Mouse (Mus musculus): ENCODE data around the gene Fa2h. TPM values are rescaled to one million over a fixed set of nuclear protein-coding genes. Genes with fewer than 3 reads are reported as not detected.
A peak's percentile ranks its signal among the peaks of the same experiment; 100 is the strongest.
"Not testable (repeated sequence)": the region's sequence is repeated elsewhere in the genome, so short reads cannot be mapped to it uniquely, and the experiment has no call there.

Fa2h gene
- polyA plus RNA-seq, 1 experiment from 2014 or later, result 0.07 TPM

- WGBS, result 81% methylated on average over 6 of the region's 6 CpGs
- no peak for DNase-seq (ENCODE audit: low spot score)
- no peaks in the 10 kb centered on the region for H3K27me3 ChIP-seq (ENCODE audit: low read depth, poor library complexity, severe bottlenecking)
- H3K27ac ChIP-seq (replicated peaks), result no peak overlapping the region
- no peak overlapping the region for H3K4me3 ChIP-seq
- H3K4me1 ChIP-seq, result no peaks in the 10 kb centered on the region
- no peaks in the 10 kb centered on the region for H3K36me3 ChIP-seq
- no peaks in the 10 kb centered on the region for H3K9me3 ChIP-seq (replicated peaks)
Measured at GRCm38 (mm10) chr8:111350577-111350976, 43.0 kb downstream of the Fa2h start.

- Histone ChIP-seq H3K9me3 (replicated peaks) (no peaks in the 10 kb centered on the region), H3K27ac (replicated peaks) (no peak overlapping the region), H3K36me3 (no peaks in the 10 kb centered on the region), H3K4me3 (no peak overlapping the region), H3K4me1 (peaks cover 3% of the 10 kb centered on the region; the same call in 1 of the 2 replicates), H3K27me3 (ENCODE audit: low read depth, poor library complexity, severe bottlenecking) (peaks cover 22% of the 10 kb centered on the region)
- WGBS, result 20% methylated on average over 5 of the region's 5 CpGs
- peak; percentile 70 for DNase-seq (ENCODE audit: low spot score)
Measured at GRCm38 (mm10) chr8:111343225-111343624, 50.4 kb downstream of the Fa2h start.

- no peak for DNase-seq (ENCODE audit: low spot score)
- Histone ChIP-seq H3K27me3 (ENCODE audit: low read depth, poor library complexity, severe bottlenecking) (peaks cover 45% of the 10 kb centered on the region), H3K36me3 (no peaks in the 10 kb centered on the region), H3K4me1 (peaks cover 12% of the 10 kb centered on the region), H3K4me3 (no peak overlapping the region), H3K27ac (replicated peaks) (no peak overlapping the region), H3K9me3 (replicated peaks) (no peaks in the 10 kb centered on the region)
- WGBS, result 77% methylated on average over 3 of the region's 3 CpGs
Measured at GRCm38 (mm10) chr8:111340186-111340585, 53.4 kb downstream of the Fa2h start.

GRCm38 (mm10) chr8:111338370-111339208, 55.0 kb downstream of the Fa2h start:
- Histone ChIP-seq H3K36me3 (no peaks in the 10 kb centered on the region), H3K27me3 (ENCODE audit: low read depth, poor library complexity, severe bottlenecking) (peaks cover 45% of the 10 kb centered on the region), H3K4me3 (peak overlapping the region; percentile 54), H3K9me3 (replicated peaks) (no peaks in the 10 kb centered on the region), H3K27ac (replicated peaks) (no peak overlapping the region), H3K4me1 (peaks cover 12% of the 10 kb centered on the region)
- 50% methylated on average over 12 of the region's 12 CpGs for WGBS
- DNase-seq (ENCODE audit: low spot score), result no peak

- 0 out of 2 replicates have a peak within 1 kb of the TSS, but pooled peaks have one; percentile 2 for H3K27ac ChIP-seq (replicated peaks)
- H3K36me3 ChIP-seq, result no peaks in the 10 kb centered on the region
- no peaks in the 10 kb centered on the region for H3K9me3 ChIP-seq (replicated peaks)
- H3K27me3 ChIP-seq (ENCODE audit: low read depth, poor library complexity, severe bottlenecking), result peaks cover 45% of the 10 kb centered on the region
- DNase-seq (ENCODE audit: low spot score), result peak; percentile 51
- peaks cover 12% of the 10 kb centered on the region for H3K4me1 ChIP-seq
- H3K4me3 ChIP-seq, result peak within 1 kb of the TSS; percentile 54
- WGBS, result under 1% methylated on average over 29 of the region's 29 CpGs
Measured at GRCm38 (mm10) chr8:111337890-111338347, 55.7 kb downstream of the Fa2h start, which contains the start of gene Mlkl. Gene Mlkl, minus strand, starts transcription at chr8:111338177.

GRCm38 (mm10) chr8:111337311-111337889, 56.2 kb downstream of the Fa2h start:
- Histone ChIP-seq H3K4me3 (peak overlapping the region; percentile 54), H3K4me1 (peaks cover 12% of the 10 kb centered on the region), H3K27me3 (ENCODE audit: low read depth, poor library complexity, severe bottlenecking) (peaks cover 45% of the 10 kb centered on the region), H3K9me3 (replicated peaks) (no peaks in the 10 kb centered on the region), H3K36me3 (no peaks in the 10 kb centered on the region), H3K27ac (replicated peaks) (no peak overlapping the region)
- 32% methylated on average over 17 of the region's 17 CpGs for WGBS
- no peak for DNase-seq (ENCODE audit: low spot score)

- DNase-seq (ENCODE audit: low spot score), result no peak
- Histone ChIP-seq H3K9me3 (replicated peaks) (no peaks in the 10 kb centered on the region), H3K4me1 (peaks cover 12% of the 10 kb centered on the region), H3K27me3 (ENCODE audit: low read depth, poor library complexity, severe bottlenecking) (peaks cover 45% of the 10 kb centered on the region), H3K4me3 (no peak overlapping the region), H3K27ac (replicated peaks) (no peak overlapping the region), H3K36me3 (no peaks in the 10 kb centered on the region)
- WGBS, result 83% methylated on average over 4 of the region's 4 CpGs
Measured at GRCm38 (mm10) chr8:111336692-111337091, 56.9 kb downstream of the Fa2h start.

- 85% methylated on average over 6 of the region's 6 CpGs for WGBS
- DNase-seq (ENCODE audit: low spot score), result no peak
- Histone ChIP-seq H3K9me3 (replicated peaks) (no peaks in the 10 kb centered on the region), H3K4me3 (no peak overlapping the region), H3K4me1 (no peaks in the 10 kb centered on the region), H3K27me3 (ENCODE audit: low read depth, poor library complexity, severe bottlenecking) (no peaks in the 10 kb centered on the region), H3K36me3 (no peaks in the 10 kb centered on the region), H3K27ac (replicated peaks) (no peak overlapping the region)
Measured at GRCm38 (mm10) chr8:111325222-111325790, 68.3 kb downstream of the Fa2h start.

- no peaks in the 10 kb centered on the region for H3K27me3 ChIP-seq (ENCODE audit: low read depth, poor library complexity, severe bottlenecking)
- WGBS, result 89% methylated on average over 12 of the region's 12 CpGs
- H3K4me3 ChIP-seq, result no peak overlapping the region
- H3K9me3 ChIP-seq (replicated peaks), result no peaks in the 10 kb centered on the region
- no peak overlapping the region for H3K27ac ChIP-seq (replicated peaks)
- DNase-seq (ENCODE audit: low spot score), result no peak
- no peaks in the 10 kb centered on the region for H3K4me1 ChIP-seq
- no peaks in the 10 kb centered on the region for H3K36me3 ChIP-seq
Measured at GRCm38 (mm10) chr8:111314729-111315128, 78.9 kb downstream of the Fa2h start.

GRCm38 (mm10) chr8:111313961-111314360, 79.7 kb downstream of the Fa2h start:
- DNase-seq (ENCODE audit: low spot score); H3K36me3 ChIP-seq; H3K4me3 ChIP-seq; H3K4me1 ChIP-seq; H3K27ac ChIP-seq (replicated peaks); H3K9me3 ChIP-seq (replicated peaks); H3K27me3 ChIP-seq (ENCODE audit: low read depth, poor library complexity, severe bottlenecking): not testable (repeated sequence)
- 93% methylated on average over 6 of the region's 6 CpGs for WGBS

GRCm38 (mm10) chr8:111312758-111313162, 80.9 kb downstream of the Fa2h start:
- DNase-seq (ENCODE audit: low spot score), result no peak
- H3K27me3 ChIP-seq (ENCODE audit: low read depth, poor library complexity, severe bottlenecking), result no peaks in the 10 kb centered on the region
- 86% methylated on average over 3 of the region's 3 CpGs for WGBS
- no peak overlapping the region for H3K27ac ChIP-seq (replicated peaks)
- no peaks in the 10 kb centered on the region for H3K9me3 ChIP-seq (replicated peaks)
- no peaks in the 10 kb centered on the region for H3K4me1 ChIP-seq
- H3K4me3 ChIP-seq, result no peak overlapping the region
- H3K36me3 ChIP-seq, result no peaks in the 10 kb centered on the region

- not testable (repeated sequence) for H3K36me3 ChIP-seq; H3K27me3 ChIP-seq (ENCODE audit: low read depth, poor library complexity, severe bottlenecking); H3K4me1 ChIP-seq; DNase-seq (ENCODE audit: low spot score); H3K9me3 ChIP-seq (replicated peaks); H3K4me3 ChIP-seq; H3K27ac ChIP-seq (replicated peaks)
- WGBS, result 94% methylated on average over 15 of the region's 15 CpGs
Measured at GRCm38 (mm10) chr8:111310006-111310405, 83.6 kb downstream of the Fa2h start.

All from midbrain, embryonic 10.5 days (tissue).